Mouse (Mus musculus): ENCODE data around the gene Ppfia1.

Ppfia1 gene

GRCm38 (mm10) chr7:144432920-144433319 lies 120.6 kb downstream of the Ppfia1 start:
- no peak for DNase-seq (ENCODE audit: low spot score in 2 of 2)

- DNase-seq (ENCODE audit: low spot score in 2 of 2), result no peak
These were observed 126.1 kb downstream of the Ppfia1 start for GRCm38 (mm10) chr7:144427460-144427859.

All from spleen, postnatal 14 days (tissue).